Mouse (Mus musculus): ENCODE results near the gene Syngap1. TPM values are rescaled to one million over a fixed set of nuclear protein-coding genes. Genes with fewer than 3 reads are reported as not detected.

The Syngap1 gene
- polyA plus RNA-seq, 1 experiment from 2014 or later: 1.8 TPM

- TF ChIP-seq CTCF (IDR thresholded peaks at IDR 0.05; ENCODE audit: low read depth): no peak
- WGBS: 39% methylated on average over 14 of the region's 14 CpGs
- ATAC-seq (ENCODE audit: insufficient read depth) (peak; percentile 41), DNase-seq (peak; percentile 92)
- Histone ChIP-seq H3K9me3 (ENCODE audit: low read depth, low read length) (no peaks in the 10 kb centered on the region), H3K9ac (no peak overlapping the region), H3K36me3 (ENCODE audit: insufficient read depth) (no peaks in the 10 kb centered on the region), H3K4me3 (ENCODE audit: low read depth, low read length) (no peak overlapping the region), H3K27ac (ENCODE audit: low read depth) (peak overlapping the region; percentile 55), H3K4me2 (no peak overlapping the region), H3K4me1 (ENCODE audit: insufficient read depth) (no peaks in the 10 kb centered on the region), H3K27me3 (ENCODE audit: insufficient read depth, low read length) (no peaks in the 10 kb centered on the region)
Measured at GRCm38 (mm10) chr17:26994410-26994809, 53.4 kb downstream of the Syngap1 start.

- H3K9me3 ChIP-seq (ENCODE audit: low read depth, low read length): no peaks in the 10 kb centered on the region
- H3K4me3 ChIP-seq (ENCODE audit: low read depth, low read length): no peak overlapping the region
- no peaks in the 10 kb centered on the region for H3K36me3 ChIP-seq (ENCODE audit: insufficient read depth)
- no peak for TF ChIP-seq CTCF (IDR thresholded peaks at IDR 0.05; ENCODE audit: low read depth)
- 0 out of 2 replicates have a peak, but pooled peaks have one; percentile 31 for ATAC-seq (ENCODE audit: insufficient read depth)
- H3K27ac ChIP-seq (ENCODE audit: low read depth): peak overlapping the region; percentile 55
- no peak for DNase-seq
- no peak overlapping the region for H3K9ac ChIP-seq
- H3K4me1 ChIP-seq (ENCODE audit: insufficient read depth): no peaks in the 10 kb centered on the region
- 67% methylated on average over 6 of the region's 6 CpGs for WGBS
- H3K27me3 ChIP-seq (ENCODE audit: insufficient read depth, low read length): no peaks in the 10 kb centered on the region
- H3K4me2 ChIP-seq: no peak overlapping the region
Measured at GRCm38 (mm10) chr17:26995006-26995405, 54.0 kb downstream of the Syngap1 start.

- Histone ChIP-seq H3K4me3 (ENCODE audit: low read depth, low read length) (no peak overlapping the region), H3K4me1 (ENCODE audit: insufficient read depth) (no peaks in the 10 kb centered on the region), H3K9me3 (ENCODE audit: low read depth, low read length) (no peaks in the 10 kb centered on the region), H3K27ac (ENCODE audit: low read depth) (0 out of 2 replicates have a peak overlapping the region, but pooled peaks have one; percentile 30), H3K9ac (no peak overlapping the region), H3K4me2 (no peak overlapping the region), H3K27me3 (ENCODE audit: insufficient read depth, low read length) (no peaks in the 10 kb centered on the region), H3K36me3 (ENCODE audit: insufficient read depth) (no peaks in the 10 kb centered on the region)
- ATAC-seq (ENCODE audit: insufficient read depth): peak; percentile 35; the same call in 1 of the 2 replicates
- no peak for TF ChIP-seq CTCF (IDR thresholded peaks at IDR 0.05; ENCODE audit: low read depth)
- 46% methylated on average over 8 of the region's 8 CpGs for WGBS
- DNase-seq: peak; percentile 17
Measured at GRCm38 (mm10) chr17:26995562-26995961, 54.5 kb downstream of the Syngap1 start.

- no peak overlapping the region for H3K4me3 ChIP-seq (ENCODE audit: low read depth, low read length)
- WGBS: 78% methylated on average over 4 of the region's 4 CpGs
- H3K36me3 ChIP-seq (ENCODE audit: insufficient read depth): no peaks in the 10 kb centered on the region
- H3K9me3 ChIP-seq (ENCODE audit: low read depth, low read length): no peaks in the 10 kb centered on the region
- no peak for DNase-seq
- no peak overlapping the region for H3K4me2 ChIP-seq
- no peaks in the 10 kb centered on the region for H3K27me3 ChIP-seq (ENCODE audit: insufficient read depth, low read length)
- no peak for ATAC-seq (ENCODE audit: insufficient read depth)
- TF ChIP-seq CTCF (IDR thresholded peaks at IDR 0.05; ENCODE audit: low read depth): no peak
- H3K27ac ChIP-seq (ENCODE audit: low read depth): no peak overlapping the region
- no peaks in the 10 kb centered on the region for H3K4me1 ChIP-seq (ENCODE audit: insufficient read depth)
- H3K9ac ChIP-seq: no peak overlapping the region
Measured at GRCm38 (mm10) chr17:26997661-26998060, 56.6 kb downstream of the Syngap1 start.

GRCm38 (mm10) chr17:26998283-26998682 is 57.2 kb downstream of the Syngap1 start:
- Histone ChIP-seq H3K4me3 (ENCODE audit: low read depth, low read length) (no peak overlapping the region), H3K27ac (ENCODE audit: low read depth) (no peak overlapping the region), H3K27me3 (ENCODE audit: insufficient read depth, low read length) (no peaks in the 10 kb centered on the region), H3K36me3 (ENCODE audit: insufficient read depth) (no peaks in the 10 kb centered on the region), H3K9me3 (ENCODE audit: low read depth, low read length) (no peaks in the 10 kb centered on the region), H3K4me1 (ENCODE audit: insufficient read depth) (no peaks in the 10 kb centered on the region), H3K9ac (no peak overlapping the region), H3K4me2 (no peak overlapping the region)
- 81% methylated on average over 15 of the region's 15 CpGs for WGBS
- TF ChIP-seq CTCF (IDR thresholded peaks at IDR 0.05; ENCODE audit: low read depth): no peak
- ATAC-seq (ENCODE audit: insufficient read depth) (no peak), DNase-seq (no peak)

- no peaks in the 10 kb centered on the region for H3K36me3 ChIP-seq (ENCODE audit: insufficient read depth)
- H3K4me3 ChIP-seq (ENCODE audit: low read depth, low read length): no peak overlapping the region
- H3K9me3 ChIP-seq (ENCODE audit: low read depth, low read length): no peaks in the 10 kb centered on the region
- no peak for DNase-seq
- TF ChIP-seq CTCF (IDR thresholded peaks at IDR 0.05; ENCODE audit: low read depth): no peak
- no peak overlapping the region for H3K27ac ChIP-seq (ENCODE audit: low read depth)
- no peaks in the 10 kb centered on the region for H3K4me1 ChIP-seq (ENCODE audit: insufficient read depth)
- H3K9ac ChIP-seq: no peak overlapping the region
- no peak for ATAC-seq (ENCODE audit: insufficient read depth)
- H3K4me2 ChIP-seq: no peak overlapping the region
- WGBS: 66% methylated on average over 12 of the region's 12 CpGs
- no peaks in the 10 kb centered on the region for H3K27me3 ChIP-seq (ENCODE audit: insufficient read depth, low read length)
Measured at GRCm38 (mm10) chr17:26999996-27000395, 58.9 kb downstream of the Syngap1 start.

- WGBS: 75% methylated on average over 7 of the region's 7 CpGs
- H3K9me3 ChIP-seq (ENCODE audit: low read depth, low read length): no peaks in the 10 kb centered on the region
- TF ChIP-seq CTCF (IDR thresholded peaks at IDR 0.05; ENCODE audit: low read depth): peak; percentile 36; the same call in 1 of the 2 replicates
- no peaks in the 10 kb centered on the region for H3K36me3 ChIP-seq (ENCODE audit: insufficient read depth)
- H3K4me3 ChIP-seq (ENCODE audit: low read depth, low read length): no peak overlapping the region
- no peak for ATAC-seq (ENCODE audit: insufficient read depth)
- DNase-seq: no peak
- H3K27ac ChIP-seq (ENCODE audit: low read depth): no peak overlapping the region
- no peak overlapping the region for H3K9ac ChIP-seq
- no peak overlapping the region for H3K4me2 ChIP-seq
- no peaks in the 10 kb centered on the region for H3K27me3 ChIP-seq (ENCODE audit: insufficient read depth, low read length)
- H3K4me1 ChIP-seq (ENCODE audit: insufficient read depth): no peaks in the 10 kb centered on the region
Measured at GRCm38 (mm10) chr17:27001151-27001550, 60.1 kb downstream of the Syngap1 start.

- H3K27me3 ChIP-seq (ENCODE audit: insufficient read depth, low read length): no peaks in the 10 kb centered on the region
- peak; percentile 44 for DNase-seq
Measured at GRCm38 (mm10) chr17:27001889-27002288, 60.8 kb downstream of the Syngap1 start.

More at GRCm38 (mm10) chr17:27001889-27002288, 60.8 kb downstream of the Syngap1 start:
- Histone ChIP-seq H3K9me3 (ENCODE audit: low read depth, low read length) (no peaks in the 10 kb centered on the region), H3K9ac (no peak overlapping the region), H3K27ac (ENCODE audit: low read depth) (no peak overlapping the region), H3K4me3 (ENCODE audit: low read depth, low read length) (no peak overlapping the region), H3K36me3 (ENCODE audit: insufficient read depth) (no peaks in the 10 kb centered on the region), H3K4me1 (ENCODE audit: insufficient read depth) (no peaks in the 10 kb centered on the region), H3K4me2 (no peak overlapping the region)
- TF ChIP-seq CTCF (IDR thresholded peaks at IDR 0.05; ENCODE audit: low read depth): peak; percentile 69
- 43% methylated on average over 6 of the region's 6 CpGs for WGBS
- ATAC-seq (ENCODE audit: insufficient read depth): no peak
